Mouse (Mus musculus) WW6 (cell line): ENCODE results near the gene Rnf186.

Source experiments
- DNase-seq: peaks from one replicate; pipeline ENCODE4 v3.0.0-alpha.2; 2013; ENCODE audit warnings: low read depth, low spot score

Rnf186 gene

DNA sequence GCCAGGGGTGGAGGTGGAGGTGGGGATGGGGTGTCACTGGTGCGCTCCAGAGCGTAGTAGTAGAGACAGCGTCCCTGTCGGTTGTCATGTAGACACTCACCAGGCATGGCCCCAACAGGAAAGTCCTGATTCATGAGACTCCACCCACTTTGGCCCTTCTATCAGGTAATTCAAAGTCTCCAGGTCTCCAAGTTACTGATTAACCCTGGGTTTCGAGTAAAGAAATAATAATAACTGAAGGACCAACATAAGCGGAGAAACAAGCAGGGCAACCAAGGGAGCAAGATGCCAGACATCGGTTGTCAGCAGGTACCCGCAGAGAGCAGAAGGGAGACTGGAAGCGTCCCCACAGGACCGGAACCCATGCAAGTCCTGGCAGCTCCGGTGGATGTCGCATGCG lies at the start of gene Rnf186:
TSS of gene Rnf186 (plus strand) at position 247 of the 400 bp plus-strand sequence.
- DNase-seq: no peak

DNA sequence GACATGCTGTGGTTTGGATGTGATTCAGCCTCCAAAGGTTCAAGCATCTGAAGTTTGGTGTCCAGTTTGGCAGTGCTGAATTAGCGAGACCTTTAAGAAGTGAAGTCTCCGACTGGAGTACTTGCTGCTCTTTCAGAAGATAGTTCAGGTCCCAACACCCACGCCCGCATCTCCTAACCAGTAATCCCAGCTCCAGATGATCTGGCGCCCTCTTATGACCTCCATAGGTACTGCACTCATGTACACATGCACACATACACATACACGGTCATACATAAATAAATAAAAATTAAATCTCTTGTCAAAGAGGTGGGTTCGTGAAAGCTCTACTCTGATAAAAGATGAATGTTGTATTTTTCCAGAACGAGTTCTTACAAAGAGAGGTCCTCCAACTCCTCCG lies 49.6 kb upstream of the Rnf186 start:
- no peak for DNase-seq

DNA sequence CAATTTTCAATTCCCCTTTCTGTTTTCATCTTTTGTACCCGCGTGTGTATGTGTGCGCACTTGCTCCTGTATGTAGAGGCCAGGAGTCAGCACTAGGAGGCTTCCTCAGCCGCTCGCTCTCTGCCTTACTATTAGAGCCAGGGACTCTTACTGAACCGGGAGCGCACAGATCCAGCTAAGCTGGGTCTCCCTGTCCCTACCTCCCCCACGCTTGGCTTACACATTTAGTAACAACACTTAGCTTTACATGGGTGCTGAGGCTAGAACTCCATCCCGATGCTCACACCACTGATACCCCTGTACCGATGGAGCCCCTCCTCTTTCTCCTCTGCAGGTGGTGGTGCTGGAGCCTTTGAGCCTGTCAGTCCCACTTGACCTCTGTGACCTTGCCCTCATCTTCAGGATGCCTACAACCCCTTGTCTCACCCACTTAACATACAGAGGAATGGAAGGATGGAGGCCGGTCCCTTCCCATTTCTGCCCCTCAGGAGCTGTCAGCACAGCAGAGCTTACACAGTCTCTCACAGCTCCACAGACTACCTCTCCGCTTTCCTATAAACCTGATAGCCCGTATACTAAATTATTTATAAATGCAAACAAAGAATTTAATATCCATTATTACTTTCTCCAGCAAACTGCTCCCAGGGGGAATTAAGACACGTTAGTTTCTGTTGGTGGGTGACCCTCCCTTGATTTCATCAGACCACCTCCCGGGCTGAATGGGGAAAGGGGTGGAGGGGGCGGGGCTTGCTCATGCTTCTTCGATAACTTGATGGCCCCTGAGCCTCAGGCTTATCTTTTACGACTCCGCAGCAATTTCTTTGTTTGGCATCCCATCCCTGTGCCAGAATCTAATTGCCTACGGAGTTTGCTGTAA lies 45.4 kb upstream of the Rnf186 start:
- no peak for DNase-seq

DNA sequence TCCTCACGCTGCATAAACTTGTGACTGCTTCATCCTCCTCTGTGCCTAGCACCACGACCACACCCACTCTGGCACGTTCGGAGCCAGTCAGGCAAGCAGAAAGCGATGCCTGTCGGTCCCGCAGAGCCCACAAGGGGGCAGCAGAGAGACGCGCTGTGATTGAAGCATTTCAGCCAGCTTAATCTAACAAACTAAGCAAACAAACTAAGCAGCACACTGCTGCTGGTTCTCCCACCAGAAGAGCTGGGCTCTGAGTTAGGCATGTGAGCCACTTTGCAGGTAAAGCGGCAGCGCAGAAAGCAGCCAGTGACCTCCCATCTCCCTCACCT lies 44.8 kb upstream of the Rnf186 start:
- DNase-seq: peak; percentile 76

DNA sequence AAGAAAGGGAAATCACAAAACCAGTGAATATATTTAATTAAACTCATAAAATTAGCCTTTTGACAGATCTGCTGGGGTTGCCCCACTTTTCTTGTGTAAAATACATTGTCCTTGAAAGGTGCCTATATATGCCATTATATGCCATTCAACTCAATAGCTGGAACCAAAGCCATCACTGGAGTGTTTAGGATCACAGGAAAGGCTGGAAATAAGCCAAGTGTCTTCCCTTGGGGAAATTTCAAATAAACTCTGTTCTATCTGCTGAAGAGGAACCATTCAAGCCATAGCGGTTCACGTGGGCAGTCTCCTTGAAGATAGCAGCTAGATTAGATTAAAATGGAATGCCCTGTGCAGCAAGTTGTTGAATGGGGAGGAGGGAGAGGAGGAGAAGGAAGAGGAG lies 41.4 kb upstream of the Rnf186 start:
- DNase-seq: no peak

DNA sequence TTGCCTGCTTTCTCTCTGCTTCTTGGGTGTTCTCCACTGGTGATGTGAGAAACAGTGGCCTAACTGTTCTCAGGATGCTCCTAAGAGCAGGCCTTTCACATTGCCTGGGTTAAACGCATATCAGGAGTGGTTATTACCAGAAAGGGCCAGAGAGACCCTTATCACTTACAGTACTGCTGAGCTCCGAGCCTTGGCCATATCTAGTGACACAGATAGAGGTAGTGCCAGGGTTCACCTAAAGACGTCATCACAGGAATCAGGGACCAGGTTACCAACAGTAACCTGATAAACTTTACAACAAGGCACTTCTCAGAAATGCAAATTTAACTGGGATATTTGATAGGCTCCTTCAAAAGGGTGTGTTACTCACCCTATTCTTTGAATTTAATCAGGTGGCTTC lies 33.0 kb upstream of the Rnf186 start:
- DNase-seq: no peak

DNA sequence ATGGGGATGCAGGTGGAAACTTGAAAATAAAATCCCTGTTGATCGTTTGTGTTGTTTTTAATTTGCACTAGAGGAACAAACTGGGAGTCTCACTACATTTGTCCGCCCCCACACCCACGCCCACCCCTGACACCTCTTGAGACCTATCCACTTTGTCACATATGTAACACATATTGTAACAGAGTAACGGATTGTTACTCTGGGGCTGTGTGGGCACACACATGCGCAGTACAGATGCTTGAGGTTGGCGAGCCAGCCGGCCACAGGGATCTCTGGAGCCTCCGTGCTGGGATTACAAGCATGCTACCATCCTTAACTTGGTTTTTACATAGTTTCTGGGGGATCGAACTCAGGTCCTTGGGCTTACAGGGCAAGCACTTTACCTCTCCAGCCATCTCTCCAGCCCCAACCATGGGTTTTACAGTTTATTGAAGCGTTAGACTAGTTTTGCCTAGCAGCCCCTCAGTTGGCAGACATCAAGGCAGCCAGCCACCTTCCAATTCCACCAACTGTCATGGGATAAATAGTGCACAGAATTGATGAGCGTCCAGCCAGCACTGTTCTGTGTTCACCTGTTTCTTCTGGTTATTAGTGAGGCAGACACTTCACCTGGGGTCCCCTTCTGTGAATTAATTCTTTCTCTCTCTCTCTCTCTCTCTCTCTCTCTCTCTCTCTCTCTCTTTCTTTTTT lies 32.3 kb upstream of the Rnf186 start:
- no peak for DNase-seq

DNA sequence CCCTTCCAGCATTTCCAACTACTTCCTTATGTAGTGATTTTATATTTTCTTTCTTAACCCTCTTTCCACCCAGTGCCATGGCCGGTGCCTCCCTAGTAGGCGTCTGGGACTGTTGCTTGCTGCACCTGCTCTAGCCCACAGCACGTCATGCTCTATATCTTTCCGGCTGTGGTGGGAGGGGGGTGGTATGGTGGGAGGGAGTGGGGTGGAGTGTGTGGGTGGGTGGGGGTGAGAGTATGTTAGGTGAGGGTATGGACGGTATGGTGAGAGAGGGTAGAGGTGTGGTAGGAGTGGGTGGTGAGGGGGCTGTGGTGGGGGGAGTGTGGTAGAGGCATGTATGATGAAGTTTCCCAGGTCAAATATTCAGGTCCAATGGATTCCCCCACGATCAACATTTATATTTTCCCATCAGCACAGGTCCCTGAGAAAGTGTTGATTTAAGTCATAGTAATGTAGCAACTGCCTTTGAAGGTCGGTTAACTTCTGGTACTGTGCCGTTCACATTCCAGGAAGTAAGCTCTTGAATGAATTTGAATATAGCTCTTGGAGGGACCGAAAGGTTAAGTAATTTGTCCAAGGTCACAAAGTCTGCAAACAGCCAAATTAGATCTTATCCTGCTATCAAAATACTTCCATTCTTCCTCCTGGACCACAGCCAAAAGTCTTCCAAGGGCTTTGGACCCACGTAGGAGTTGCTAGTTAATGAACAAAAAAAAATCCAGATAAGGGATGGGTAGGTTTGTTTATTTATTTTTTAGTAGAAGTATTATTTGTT lies 28.2 kb upstream of the Rnf186 start:
- DNase-seq: no peak

DNA sequence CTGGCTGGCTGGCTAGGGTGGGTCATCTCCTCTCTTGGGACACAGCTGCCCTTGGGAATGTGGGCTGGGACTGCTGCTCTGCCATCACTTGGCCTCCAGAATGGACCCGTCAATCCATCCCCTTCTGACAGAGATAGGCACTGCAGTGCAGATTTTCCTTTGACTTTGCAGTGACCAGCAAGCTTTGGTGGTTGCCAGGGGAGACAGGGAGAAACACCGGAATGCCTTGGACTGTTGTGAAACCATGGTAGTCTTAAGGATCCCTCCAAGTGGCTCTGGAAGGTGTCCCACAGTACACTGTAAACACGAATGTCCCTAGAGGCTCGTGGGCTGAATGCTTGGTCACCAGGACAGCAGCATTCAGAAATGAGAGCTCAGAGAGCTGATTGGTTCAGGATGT lies 27.4 kb upstream of the Rnf186 start:
- no peak for DNase-seq

DNA sequence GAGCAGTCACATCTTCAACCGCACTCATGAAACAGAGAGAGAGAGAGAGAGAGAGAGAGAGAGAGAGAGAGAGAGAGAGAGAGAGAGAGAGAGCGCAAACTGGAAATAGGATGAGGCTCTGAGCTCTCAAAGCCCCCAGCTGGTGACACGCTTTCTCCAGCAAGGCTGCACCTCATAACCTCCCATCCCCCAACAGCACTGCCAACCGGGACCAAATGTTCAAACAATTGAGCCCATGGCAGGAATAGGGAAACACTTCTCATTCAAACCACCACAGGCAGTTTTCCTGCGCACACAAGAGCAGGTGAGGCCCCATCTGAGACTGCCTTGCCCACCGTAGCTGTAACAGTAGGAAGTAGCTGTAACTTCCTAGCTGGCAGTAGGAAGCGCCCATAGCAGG lies 25.5 kb upstream of the Rnf186 start:
- no peak for DNase-seq

DNA sequence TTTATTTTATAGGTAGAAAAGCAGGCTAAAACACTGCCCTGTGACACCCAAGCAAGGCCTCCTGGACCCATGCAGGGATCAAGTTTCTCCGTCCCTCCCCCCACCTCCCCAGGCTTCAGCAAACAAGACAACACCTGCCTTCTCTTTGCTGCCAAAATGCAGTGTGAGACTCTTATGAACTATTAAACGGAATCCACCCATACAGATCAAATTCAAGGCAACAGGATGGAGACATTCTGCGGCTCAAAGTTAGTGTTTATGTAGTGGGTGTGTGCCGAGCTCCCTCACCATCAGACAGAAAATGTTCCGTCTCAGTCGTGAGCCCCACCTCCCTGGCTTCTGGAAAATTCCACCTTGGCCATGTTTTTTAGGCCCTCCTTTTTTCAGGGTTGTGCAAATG lies 24.9 kb upstream of the Rnf186 start:
- DNase-seq: no peak

DNA sequence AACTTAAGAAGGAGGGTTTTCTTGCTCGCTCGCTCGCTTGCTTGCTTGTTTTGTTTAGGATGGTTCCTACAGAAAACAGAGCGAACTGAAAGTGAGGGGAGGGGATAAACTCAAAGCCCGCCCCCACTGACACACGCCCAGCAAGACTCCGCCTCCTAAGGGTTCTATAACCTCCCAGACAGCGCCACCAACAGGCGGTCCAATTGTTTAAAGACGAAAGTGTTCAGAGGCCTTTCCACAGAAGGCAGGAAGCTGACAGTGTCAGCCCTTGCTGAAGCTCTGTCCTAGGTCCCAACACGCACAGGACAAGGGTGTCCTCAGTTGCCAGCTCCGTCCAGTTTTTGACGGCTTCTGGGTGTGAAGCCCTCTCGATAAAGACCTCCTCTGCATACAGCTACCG lies 23.2 kb upstream of the Rnf186 start:
- DNase-seq: peak; percentile 72

DNA sequence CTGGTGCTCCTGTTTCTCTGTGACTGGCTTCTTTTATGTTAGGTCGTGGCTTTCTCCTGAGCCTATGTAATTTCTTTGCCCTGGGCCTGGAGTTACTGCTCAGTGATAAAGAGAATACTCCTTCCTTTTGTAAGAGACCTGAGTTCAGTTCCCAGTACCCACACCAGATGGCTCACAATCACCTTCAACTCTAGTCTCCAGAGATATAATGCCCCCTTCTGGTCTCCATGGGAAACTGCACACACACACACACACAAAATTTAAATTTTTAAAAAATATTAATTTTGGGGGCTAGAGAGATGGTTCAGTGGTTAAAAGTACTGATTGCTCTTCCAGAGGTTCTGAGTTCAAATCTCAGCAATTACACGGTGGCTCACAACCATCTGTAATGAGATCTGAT lies 18.7 kb upstream of the Rnf186 start:
- DNase-seq: no peak

DNA sequence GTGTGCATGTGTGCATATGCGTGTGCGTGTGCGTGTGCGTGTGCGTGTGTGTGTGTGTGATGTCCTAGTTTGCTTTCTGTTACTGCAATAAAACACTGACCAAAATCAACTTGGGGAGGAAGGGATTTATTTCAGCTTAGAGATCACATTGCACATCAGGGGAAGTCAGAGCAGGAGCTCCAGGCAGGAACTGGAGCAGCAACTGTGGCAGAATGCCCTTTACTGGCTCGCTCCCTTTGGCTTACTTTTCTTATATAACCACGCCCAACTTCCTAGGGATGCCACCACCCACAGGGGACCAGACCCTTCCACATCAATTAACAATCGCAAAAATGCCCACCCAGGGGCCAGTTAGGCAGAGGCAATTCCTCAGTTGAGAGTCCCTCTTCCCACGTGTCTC lies 8.3 kb upstream of the Rnf186 start:
- no peak for DNase-seq

DNA sequence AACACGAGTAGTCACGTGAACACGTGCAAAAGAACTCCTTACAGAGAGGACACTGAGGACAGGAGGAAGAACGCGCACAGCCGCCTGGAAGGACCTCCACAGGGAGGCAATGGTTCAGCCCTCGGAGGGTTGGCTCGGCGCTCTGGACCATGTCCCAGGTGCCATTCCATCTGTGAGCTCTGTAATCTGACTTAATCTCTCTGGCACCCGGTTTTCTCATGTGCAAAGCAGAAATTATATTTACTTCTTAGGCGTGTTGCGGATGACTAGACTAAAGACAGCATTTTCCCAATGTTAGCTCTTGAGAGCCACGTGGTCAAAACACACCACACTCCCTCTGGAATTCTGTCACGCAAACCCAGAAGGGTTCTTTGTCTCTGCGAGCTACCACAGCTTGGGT lies 7.8 kb upstream of the Rnf186 start:
- DNase-seq: no peak

DNA sequence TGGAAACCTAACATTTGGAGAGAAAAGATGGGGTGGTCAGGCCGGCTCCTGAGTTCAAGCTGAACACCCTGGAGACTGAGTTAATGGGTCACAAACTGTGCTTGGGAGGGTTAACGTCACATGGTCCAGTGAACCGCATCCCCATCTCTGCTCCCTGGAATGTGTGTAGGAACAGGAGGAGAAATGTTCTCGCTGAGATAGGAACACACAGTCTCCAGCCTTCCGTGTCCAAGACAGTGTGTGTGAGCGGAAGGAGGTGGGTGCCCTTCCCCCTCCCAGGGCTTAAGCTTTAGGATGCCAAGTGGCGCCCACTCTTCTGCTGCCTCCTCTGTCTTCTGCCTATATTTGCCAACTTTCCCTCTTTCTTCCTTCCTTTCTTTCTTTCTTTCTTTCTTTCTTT lies 7.0 kb upstream of the Rnf186 start:
- DNase-seq: no peak

DNA sequence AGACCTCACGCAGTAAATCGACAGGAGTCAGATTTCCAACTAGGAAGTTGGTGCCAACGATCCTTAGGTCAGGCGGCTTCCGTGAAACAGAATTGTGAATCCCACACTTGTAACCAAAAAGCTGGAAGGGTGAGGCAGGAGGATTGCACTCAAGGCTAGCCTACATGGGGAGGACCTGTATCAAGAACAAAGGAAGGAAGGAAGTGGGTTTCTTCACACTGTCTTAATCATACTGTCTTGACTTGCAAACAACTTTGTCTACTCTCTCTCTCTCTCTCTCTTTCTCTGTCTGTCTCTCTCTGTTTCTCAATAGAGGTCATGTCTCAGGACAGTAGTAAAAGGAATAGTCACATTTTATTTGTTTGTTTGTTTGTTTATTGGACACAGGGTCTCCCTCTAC lies 4.2 kb upstream of the Rnf186 start:
- no peak for DNase-seq

DNA sequence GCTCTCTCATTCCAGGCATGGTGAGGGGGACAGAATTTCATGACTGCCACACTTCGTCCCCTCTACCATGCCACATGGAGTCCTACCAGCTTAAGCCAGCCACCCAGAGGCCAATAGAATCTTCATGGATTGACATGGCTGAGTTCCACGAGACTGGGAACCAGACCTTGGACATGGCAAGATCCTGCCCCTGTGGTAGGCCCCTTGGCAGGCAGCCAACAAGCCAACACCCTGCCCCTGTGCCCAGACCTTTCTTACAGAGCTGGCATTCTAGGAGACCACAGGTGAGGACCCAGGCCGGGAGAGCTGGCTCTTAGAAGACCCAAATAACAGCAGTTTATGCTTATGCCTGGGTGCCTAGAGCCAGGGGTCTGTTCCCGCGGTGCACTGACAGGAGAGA lies 1.0 kb upstream of the Rnf186 start:
- no peak for DNase-seq

DNA sequence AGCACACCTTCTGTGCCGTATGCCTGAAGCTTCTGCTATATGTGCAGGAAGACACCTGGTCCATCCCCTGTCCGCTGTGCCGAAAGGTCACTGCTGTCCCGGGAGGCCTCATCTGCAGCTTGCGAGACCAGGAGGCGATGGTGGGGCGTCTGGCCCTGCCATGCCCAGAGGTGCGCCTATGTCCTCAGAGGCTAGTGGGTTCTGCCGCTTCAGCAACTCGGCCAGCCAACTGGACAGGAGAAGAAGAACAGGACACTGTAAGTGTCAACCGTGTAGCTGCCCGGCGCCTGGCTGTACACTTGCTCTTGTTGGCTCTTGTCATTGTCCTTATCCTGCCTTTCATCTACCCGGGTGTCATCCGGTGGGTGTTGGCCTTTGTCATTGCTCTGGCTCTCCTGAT lies 573 bp downstream of the Rnf186 start:
- DNase-seq: no peak

DNA sequence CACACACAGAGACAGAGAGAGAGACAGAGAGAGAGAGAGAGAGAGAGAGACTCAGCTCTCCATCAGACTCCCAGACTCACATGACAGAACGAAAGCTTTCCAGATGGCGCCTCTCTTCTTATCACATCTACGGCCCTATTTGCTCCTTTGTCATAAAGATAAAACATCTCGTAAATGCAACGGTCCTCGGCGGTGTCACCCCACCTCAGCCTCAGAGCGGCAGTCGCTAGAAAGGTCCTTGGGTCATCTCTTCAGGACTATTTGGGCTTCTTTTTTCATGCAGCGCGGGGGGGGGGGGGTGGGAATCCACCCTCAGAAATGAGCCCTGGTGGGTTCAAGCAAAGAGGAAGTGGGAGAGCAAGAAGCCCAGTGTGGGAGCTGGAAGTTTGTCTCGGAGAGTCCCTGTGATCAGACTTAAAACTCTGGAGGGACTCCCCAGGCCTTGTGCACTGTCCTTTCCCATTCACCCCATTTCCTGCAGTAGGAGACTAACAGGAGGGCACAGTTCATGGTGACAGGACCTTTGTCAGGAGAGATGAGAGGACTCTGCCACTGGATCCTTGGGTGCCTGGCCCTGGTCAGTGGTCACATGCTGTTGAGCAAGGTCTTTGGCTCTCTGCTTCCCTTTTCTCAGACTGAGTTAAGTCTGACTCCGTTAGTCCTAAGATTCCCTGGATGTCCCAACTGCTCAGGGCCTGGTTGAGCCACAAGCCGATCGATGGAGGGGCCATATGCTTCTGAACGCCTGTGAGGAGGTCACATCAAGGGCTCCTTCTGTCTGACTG lies 2.1 kb downstream of the Rnf186 start:
- no peak for DNase-seq

DNA sequence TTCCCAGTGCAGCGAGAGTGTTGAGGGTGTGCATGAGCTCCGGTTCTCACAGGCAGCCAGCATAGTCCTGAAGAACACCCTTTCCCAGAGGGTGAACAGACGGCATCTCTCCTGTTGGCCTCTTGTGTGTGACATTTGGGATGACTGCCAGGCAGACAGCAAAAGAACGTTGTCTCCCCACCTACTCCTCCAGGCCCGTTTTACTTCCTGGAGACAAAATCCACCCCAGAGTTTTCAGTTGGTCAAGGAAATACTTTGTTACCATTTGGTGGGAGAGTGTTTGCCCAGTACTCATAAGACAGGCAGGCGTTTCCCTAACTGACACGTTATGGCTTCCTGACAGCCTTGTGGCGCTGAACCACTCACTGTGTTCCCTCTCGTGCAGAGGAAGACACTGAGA lies 2.8 kb downstream of the Rnf186 start:
- DNase-seq: no peak

DNA sequence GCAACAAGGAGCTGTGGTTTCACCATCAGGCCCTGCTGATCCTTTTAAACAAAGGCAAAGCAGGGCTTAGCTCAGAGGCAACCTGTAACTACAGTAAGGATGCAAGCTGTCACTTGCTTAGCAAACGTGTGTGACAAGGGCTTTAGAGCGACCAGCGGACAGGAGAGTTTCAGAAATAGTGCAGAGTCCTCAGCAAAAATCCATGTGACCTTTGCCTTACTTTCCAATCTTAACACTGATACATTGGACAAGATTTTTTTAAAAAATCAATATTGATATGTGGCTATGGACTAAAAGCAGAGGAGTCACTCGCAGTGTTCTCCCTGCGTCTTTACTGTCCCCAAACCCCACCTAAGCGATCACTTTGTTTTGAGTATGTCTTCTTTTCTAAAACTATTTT lies 4.5 kb downstream of the Rnf186 start:
- DNase-seq: no peak
